Mouse (Mus musculus) frontal cortex, postnatal 14 days (tissue): ENCODE data around the gene Dmbx1.

Source experiments
- DNase-seq, 2 experiments: peaks; one replicate each; pipeline ENCODE4 v3.0.0; 2022; ENCODE audit warnings: low spot score in 2 of 2

Gene Dmbx1

DNA sequence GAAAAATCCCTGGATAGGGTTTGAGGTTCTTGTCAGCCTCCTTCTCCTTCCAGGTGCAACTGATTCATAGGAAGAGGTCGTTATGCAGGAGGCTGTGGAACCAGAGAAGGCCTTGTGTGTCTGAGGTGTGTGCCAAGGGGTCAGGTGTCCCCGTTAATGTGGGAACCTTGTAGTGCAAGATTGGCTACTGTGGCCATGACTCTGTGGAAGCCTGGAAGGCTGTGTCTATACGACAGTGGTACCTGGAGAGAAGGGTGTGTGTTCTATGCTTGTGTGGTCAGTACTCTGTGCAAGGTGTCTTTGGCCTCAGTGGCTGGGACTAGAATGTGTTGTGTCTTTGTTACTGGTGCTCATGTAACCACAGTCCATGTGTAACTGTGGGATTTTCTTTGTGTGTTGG lies 955 bp upstream of the Dmbx1 start:
- DNase-seq = no peak

DNA sequence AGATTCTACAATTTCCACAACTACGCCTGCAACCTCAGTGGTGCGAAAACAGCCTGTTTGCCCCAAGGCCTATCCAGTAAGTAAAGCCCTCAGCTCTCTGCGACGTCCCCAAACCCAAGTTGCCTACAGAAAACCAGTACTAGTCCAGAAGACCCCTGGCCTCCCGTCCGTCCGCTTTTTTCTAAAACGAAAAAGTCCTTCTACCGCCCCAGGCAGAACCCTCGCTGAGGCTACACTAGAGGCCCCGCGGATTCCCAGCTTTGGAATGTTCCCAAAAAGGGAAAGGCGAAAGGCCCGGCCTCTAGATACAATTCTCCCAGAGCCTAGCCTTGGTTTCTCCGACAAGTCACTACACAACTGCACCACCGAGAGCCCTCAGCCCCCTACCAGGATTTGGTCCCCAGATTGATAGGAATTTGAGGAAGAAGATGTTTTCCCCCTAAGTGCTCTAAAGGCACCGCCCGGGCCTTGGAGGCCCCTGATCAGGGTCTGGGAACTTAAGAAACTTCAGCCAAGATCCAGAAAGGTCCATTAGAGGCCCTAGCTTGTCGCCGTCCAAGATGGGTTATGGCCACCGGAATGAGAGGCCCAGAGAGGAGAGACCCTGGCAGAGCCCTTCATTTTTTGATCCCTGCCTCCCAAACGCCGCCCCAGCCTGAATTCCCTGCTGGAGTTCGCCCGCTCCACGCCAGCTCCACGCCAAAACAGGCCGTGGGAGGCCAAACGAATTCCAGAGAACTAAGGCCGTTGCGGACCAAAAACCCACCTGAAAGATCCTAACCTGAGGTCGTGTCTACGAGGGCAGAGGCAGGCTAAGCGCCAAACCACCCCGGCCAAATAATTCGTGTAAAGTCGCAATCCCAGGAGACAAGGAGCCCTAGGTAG lies 1.2 kb downstream of the Dmbx1 start:
- peak in 1 of 2 experiments; percentile 45 for DNase-seq

DNA sequence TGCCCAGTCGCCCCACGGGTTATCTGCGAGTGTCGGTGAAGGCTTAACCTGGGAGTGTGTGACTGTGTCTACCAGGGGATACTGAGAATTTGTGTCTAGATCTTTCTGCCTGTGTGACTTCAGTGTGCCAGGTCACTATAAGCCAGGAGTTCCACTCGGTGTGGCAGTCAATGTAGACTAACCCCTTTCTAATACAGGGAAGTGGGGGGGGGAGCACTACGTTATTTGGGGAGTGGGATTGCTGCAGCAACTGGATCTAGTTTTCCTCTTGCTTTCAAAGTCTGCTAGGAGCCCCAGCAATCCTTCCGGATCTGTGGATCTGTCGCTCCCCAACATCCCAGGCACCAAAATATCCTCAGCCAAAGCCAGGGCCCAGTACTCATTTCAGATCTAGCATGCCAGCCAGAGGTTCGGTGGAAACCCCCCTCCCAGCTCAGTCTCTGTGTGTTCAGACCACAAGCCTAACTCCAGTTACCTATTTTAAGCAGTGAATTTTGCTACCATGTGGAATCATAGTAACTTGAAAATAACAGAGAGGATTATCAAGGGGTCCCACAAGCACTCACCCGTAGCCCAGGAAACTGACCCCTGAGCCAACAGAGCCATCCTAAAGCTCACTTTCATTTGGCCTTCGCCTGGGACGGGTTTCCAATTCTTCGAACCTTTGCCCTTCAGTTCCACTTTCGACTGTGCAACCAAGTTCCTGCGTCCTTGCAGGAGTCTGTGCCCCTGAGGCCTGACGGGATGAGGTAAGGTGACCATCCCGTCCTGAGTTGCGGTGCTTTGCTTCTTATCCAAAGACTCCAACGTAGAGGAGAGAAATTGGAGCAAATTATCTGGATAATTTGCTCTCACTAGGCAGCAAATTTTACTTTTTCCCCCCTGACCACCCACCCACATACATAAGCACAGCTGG lies 2.4 kb downstream of the Dmbx1 start:
- DNase-seq = no peak

DNA sequence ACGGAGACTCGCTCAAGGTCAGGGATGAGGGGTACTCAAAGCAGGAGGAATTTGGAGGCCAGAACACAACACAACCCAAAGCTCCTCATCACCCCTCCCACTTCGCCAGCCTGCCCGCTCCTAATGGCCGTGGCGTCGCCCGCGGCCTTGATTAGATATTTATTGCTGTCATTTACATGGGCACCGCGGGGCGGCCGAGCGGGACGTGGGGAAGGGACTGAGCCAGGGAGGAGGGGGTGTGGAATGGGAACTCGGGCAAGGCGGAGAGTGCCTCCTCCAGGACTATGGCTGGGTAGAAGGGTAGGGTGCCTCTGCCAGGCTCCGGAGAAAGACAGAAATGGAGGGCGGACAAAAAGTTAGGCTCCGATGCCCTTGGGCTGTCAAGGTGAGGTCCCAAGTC lies 3.1 kb downstream of the Dmbx1 start:
- no peak for DNase-seq

DNA sequence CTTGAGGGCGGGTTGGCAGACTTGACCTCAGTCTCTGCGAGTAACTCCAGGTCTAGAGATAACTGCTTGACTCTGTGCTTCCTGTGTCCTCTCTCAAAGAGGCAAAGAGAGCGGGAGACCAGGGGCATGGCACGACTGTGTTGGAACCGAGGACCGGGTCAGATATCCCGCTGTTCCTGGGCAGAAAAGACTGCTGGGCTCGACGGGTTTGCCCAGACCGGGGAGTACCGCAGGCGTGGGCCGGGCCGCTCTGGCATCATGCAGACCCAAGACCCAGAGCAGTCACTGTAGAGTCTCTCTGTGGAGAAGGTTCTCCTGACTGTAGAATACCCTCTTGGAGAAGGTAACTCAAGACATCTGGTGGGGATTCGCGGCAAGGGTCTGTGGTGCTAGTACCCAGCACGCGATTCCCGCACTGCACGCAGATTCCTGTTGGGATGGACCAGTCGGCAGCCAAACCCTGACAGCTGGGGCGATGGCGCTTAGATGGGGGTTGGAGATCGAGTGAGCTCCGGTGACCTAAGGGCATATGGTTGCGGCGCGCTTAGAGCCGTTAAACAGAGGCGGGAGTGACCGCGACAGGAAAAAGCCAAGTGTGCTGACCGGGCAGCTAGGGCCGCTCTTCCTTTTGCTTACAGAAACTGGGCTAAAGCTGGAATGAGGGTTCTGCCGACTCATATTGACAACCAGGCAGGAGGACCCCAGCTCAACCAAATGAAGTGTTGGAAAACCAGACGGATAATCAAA lies 3.7 kb downstream of the Dmbx1 start:
- DNase-seq = no peak

DNA sequence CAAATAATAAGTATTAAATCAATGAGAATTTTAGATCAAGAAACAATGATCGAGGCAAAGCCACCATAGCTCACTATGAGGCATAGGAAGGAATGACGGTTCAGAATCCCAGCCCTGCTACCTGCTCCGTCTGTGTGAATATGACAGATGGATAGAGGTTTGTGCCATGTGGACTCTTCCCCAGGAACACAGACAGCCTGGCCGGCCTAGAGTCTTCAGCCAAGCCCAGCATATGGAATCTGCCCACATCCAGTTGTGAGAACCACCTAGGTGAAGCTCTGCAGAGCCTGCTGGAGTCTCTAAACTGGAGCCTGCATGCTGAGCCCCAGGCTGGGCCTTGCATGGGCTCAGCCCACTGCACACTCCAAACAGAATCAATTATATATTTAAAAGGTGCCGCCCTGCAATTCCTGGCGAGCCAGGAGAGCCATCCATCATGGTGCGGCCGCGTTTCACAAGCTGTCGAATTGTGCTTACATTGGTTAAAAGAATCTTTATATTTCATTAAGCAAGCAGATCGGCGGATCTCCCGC lies 8.1 kb downstream of the Dmbx1 start:
- no peak for DNase-seq

DNA sequence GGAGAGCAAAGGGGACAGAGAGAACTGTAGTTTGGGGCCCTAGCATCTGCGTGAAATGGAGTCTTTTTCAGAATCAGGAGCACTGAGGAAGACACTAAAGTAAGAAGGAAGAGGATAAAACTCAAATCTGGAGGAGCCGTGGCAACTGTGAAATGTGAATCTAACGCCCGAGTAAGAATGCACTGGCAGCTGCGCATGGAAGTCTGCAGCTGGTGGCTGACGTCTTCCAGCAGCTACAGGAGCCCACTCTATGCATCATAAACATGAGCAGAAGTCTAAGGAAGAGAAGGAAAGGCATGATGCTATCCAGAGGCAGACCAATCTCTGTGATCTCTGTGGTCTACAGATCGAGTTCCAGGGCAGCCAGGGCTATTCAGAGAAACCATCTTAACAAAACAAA lies 12.1 kb downstream of the Dmbx1 start:
- no peak for DNase-seq

DNA sequence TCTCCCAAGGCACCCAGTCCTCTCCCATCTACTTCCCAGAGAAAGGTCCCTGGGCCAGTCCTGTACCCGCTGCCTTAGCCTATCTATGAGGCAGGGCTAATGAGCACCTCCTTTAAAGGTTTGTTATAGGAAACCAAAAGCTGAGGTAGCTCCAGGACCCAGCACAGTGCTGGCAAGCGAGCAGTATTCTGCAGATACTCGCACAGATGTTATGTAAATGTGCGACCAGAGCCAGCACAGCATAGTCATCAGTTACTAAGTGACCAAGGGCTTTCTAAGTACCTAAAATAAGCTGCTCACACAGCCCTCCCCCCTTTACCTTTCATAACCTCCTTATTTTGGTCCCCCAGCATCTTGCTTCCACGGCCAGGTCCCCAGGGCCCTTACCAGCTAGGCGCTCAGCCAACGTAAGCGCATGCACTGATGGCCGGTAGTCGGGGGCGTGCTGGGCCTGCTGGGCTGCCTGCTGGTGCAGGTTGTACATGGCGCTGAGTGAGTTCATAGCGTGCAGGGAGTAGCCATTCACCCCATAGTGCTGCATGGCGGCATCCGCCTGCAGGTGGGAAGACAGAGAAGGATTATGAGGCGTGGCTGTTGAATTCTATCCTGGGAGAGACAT lies 16.4 kb downstream of the Dmbx1 start:
- DNase-seq = no peak

DNA sequence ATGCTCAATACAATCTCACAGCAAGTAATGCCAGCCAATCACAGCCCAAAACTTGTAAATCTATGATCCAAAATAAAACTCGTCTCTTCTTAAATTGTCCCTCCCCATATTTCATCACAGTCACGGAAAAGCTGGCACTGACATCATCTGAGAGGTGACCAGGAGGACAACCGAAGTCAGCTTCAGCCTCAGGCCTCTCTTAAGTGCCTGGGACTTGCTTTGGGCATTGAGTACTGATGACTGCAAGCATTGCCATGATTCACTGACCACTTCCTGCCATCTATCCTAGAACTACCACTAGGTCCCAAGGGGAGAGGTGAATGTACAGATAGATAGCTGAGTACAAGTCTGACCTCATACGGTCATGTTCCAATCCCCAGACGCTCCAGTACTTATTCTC lies 17.0 kb downstream of the Dmbx1 start:
- no peak for DNase-seq

DNA sequence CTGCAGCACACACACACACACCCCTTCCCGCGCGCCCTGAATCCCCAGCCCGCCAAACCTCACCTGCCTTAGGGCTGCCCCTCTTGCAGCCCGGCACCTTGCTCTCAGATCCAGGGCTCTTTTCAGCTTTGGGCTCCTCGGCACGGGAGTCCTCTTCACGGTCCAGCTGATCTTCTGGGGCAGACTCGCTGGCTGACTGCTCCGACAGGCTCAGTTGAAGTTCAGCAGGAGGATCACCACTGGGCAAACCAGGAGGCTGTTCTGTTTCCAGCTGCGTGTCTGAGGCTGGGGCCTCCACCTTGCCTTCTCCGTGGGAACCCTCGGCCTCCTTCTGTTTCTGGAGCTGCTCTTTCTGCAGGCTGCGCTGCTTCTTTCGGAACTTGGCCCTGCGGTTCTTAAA lies 19.8 kb downstream of the Dmbx1 start:
- DNase-seq = no peak

DNA sequence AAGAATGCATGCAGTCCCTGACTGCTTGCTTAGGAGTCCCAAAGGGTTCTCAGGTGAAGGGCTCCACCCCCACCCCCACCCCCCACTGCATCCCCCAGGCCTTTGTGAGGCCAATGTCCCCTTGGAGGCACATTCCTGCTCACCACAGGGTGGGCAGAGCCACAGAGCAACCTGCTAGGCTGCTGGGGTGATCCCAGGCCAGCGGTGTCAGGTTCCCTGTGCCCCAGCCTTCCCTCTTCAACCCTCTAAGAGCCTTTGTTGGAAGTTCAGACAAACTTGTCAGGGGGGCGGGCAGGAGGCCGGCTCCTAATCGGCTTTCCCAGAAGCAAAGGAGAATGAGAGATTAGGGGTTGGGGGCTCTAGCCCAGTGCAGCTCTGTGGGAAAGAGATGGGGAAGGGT lies 28.1 kb downstream of the Dmbx1 start:
- no peak for DNase-seq

DNA sequence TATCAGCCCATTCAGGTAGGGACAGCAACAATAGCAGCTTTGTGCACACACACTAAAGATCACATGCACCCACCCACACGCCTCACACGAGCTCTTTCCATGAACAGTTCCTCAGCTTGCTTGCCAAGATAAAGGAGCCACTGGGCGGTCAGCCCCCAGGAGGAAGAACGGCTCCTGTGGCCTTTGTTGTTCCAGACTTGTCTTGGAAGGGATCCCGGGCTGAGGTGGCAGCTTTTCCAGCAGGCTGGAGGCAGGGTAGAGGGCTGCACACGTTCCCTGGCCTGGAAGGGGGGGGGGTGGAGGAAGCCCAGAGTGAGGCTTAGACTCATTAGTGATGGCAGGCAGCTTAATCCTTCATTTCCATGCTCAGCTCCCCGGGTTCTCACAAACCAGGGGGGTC lies 31.1 kb downstream of the Dmbx1 start:
- no peak for DNase-seq

DNA sequence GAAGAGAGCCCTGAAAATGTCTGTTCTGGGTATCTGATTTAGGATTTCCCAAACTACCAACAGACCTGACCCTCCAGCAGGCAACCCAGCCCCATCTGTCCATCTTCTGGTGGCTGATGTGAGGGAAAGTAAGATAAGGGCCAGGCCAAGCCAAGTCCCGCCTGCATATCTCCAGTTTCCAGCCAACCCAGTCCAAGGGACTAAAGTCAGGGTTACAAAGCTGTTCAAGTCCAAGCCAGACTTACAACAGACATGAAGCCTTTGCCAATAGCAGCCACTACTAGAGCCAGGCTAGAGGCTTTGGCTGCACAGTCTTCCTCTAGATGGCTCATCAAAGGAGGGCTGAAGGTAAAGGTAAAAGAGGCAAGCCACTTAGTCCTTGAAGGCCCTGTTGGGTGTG lies 31.7 kb downstream of the Dmbx1 start:
- DNase-seq = no peak

DNA sequence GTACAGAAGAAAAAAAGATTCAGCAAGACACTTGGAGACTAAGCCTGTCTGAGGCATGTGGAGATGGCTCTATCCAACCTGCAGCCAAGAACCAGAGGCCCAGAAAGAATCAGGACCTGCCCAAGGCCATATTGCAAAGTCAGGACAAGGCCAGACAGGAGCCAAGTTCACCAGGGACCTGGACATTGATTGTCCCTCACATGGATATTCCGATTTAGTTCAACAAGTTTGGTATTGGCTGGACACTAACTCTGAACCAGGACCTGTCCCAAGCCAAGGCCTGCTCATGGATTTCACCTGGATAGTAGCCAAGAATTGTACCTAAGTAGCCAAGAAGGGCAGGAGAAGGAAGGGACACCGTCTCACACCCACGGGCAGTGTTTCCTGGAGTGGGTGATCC lies 32.9 kb downstream of the Dmbx1 start:
- DNase-seq = no peak

DNA sequence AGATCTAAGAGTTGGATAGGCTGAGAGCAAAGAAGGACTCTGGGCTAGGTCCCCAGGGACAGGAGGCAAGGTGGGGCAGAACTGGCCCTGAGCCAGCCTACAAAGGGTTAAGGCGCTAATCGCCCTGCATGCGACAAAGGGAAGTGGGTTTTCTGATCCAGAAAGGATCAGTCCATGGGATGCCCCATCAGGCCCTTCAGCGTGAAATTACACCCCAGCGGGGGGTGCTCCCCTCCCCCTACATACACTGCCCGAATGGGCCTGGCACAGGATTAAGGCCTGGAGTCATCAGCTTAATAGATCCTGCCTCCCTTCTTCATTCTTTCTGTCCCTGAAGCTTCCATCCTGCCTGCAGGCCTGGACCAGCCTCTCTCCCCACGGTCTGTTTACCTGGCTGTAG lies 34.0 kb downstream of the Dmbx1 start:
- no peak for DNase-seq

DNA sequence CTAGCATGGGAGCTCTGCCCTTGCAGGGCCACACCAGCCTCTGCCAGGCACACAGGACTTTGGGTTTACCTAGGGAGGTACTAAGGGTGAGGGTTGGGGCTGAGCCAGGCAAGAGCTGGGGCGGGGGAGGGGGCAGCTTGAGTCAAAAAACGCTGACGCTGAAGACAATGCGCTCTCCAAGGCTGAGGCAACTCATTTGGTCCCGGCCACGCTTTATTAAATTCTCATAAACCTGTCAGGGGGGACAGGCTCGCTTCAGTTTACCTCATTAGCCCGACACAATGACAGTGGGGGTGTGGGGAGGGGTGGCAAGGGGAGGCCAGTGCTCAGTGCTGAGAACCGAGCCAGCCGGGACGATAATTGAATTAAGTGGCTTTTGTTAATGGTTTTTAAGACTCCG lies 35.4 kb downstream of the Dmbx1 start:
- DNase-seq = no peak

DNA sequence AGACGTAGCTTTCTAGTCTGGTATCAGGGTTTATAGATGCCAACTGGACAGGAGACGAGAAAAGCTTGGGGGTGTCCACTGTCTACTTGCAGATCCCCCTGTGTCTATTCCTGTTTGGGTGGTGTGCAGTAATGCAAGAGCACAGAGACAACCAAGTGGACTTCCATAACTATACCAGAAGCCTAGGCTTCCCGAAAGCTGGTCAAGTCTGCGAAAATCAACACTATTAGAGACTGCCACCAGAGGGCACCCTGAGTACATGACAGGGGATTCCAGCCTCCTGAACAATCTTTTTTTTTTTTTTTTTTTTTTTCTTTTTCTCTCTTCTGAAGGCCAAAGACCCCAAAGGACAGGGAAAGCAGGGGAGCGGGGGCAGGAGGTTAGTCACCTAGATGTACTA lies 36.9 kb downstream of the Dmbx1 start:
- peak in 1 of 2 experiments; percentile 83 for DNase-seq

DNA sequence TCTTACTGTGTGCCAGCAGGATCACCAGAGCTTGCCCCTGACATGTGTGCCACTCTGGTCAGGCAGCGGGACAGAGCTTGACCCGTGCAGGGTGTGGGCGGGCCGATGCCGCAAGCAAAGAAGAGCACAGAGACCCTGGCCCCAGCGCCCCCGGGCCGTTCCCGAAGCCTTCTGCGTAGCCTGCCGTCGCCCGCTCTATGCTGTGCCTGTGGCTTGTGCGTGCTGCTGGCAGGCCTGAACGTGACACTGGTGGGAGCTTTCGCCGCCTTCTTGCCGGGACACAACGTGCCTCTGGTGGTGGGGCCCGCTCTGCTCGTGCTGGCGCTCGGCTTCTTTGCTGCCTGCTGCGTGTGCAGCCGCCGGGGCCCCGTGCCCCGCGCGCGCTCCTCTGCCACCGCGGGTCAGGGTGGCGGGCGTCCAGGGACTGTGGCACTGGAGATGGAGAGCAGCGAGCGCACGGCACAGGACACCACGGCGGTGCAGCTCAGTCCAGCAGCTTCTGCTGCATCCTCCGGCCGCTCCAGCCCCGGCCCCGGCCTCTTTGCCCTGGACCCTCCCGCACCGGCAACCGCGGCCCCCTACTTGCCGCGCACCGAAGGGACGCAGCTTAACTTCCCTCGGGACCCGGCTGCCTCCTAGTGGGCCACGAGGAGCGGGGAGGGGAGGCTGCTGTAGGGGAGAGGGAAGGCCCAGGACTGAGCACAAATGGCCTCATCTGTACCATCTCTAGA lies 41.7 kb downstream of the Dmbx1 start:
- no peak for DNase-seq

DNA sequence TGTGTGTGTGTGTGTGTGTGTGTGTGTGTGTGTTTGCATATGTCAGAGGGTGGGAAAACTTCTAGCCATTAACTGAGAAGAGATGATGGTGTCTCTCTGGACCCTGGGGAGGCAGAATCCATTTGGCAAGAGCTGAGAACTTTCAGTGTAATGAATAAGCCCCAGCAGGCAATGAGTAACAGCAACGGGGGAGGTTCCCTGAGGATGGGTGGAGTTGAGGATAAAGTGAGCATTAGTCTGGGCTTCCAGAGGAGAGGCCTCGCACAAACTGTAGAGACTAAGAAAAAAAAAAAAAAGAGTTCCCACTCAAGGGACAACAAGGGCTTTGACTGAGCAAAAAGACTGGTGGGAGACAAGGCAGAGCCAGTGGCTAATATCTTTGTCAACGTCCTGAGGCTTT lies 45.4 kb downstream of the Dmbx1 start:
- no peak for DNase-seq

DNA sequence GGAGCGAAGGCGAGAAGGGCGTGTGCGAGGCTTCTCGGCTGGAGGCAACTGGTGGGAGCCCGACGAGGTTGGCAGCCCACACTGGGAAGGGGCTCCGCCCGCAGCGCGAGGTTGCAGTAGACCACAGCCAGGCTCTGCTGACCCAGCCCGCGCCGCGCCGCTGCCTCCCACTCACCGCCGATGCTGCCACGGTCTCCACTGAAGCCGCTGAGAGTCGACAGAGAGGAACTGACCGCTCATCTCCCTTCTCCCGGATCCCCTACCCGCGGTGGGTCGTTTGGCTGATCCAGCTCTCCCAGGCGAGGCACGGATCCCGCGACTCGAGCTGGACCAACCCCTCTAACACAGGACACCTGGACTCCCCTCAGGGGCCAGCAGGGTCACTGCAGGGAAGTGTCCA lies 49.2 kb downstream of the Dmbx1 start, which contains the start of gene 6430628N08Rik:
Gene 6430628N08Rik (plus strand): TSS at position 113 of the 400 bp plus-strand sequence.
- no peak for DNase-seq

DNA sequence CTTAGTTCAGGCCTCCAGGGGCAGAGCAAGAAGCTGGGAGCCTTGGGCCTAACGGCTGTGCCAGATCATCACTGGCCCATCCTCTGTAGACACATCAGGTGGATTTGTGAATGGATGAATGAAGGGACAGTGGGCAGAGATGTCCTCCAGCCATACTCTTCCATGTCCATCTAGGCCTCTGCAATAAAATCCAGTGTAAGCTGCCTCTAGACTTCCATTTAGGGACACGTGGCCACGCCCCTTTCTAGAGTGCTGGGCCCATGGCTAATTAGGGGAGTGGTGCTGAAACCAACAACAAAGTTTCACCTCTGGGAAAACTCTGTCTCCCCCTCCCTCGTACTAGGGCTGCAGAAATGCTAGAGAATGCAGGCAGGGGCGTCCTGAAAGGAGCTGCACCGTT lies 49.7 kb downstream of the Dmbx1 start:
- DNase-seq = no peak
